Comparison of ENCODE assay signal across 25 mouse cellular contexts in genomic region chr3:38579781-38580180, GRCm38 (mm10).
"Had no signal": no experiment of that assay in that cellular context is flagged by ENCODE, and none has a peak within 500 bp of the region (broad histone marks: within the 10 kb centered on the region; RNA-seq: fewer than 3 reads in every experiment).

No protein-coding gene starts in this region.

- DNase-seq: gastrocnemius, postnatal 14 days; gastrocnemius, postnatal 36 days; heart, adult 2 months; heart, postnatal 14 days; heart, postnatal 36 days; kidney, adult 11 months; kidney, adult 2 months; kidney, adult 9 months; kidney, postnatal 14 days; kidney, postnatal 36 days; layer of hippocampus, adult 9-11 months; layer of hippocampus, postnatal 36 days; left cerebral cortex, postnatal 4 days had no signal

- H3K9ac ChIP-seq: heart, embryonic 13.5 days; heart, embryonic 15.5 days; hindbrain, embryonic 13.5 days; hindbrain, embryonic 15.5 days; kidney, embryonic 15.5 days; limb, embryonic 13.5 days; limb, embryonic 15.5 days; liver, embryonic 12.5 days; liver, embryonic 14.5 days had no signal

- H3K4me1 ChIP-seq: heart, embryonic 13.5 days; heart, embryonic 15.5 days; hindbrain, embryonic 13.5 days; hindbrain, embryonic 15.5 days; kidney, embryonic 15.5 days; limb, embryonic 13.5 days; limb, embryonic 15.5 days; liver, embryonic 12.5 days had no signal

- H3K36me3 ChIP-seq: heart, embryonic 13.5 days; heart, embryonic 15.5 days; hindbrain, embryonic 13.5 days; hindbrain, embryonic 15.5 days; kidney, embryonic 15.5 days; limb, embryonic 13.5 days; limb, embryonic 15.5 days; liver, embryonic 12.5 days had no signal

- H3K9me3 ChIP-seq: heart, embryonic 13.5 days; heart, embryonic 15.5 days; hindbrain, embryonic 13.5 days; hindbrain, embryonic 15.5 days; kidney, embryonic 15.5 days; limb, embryonic 13.5 days; limb, embryonic 15.5 days; liver, embryonic 12.5 days had no signal

- H3K27ac ChIP-seq: heart, adult 2 months; heart, embryonic 13.5 days; heart, embryonic 15.5 days; hindbrain, embryonic 13.5 days; hindbrain, embryonic 15.5 days; hindbrain, postnatal 0 days; kidney, embryonic 15.5 days; kidney, postnatal 0 days; limb, embryonic 13.5 days; limb, embryonic 15.5 days; liver, embryonic 12.5 days; liver, embryonic 14.5 days had no signal

- H3K27me3 ChIP-seq: heart, embryonic 13.5 days; heart, embryonic 15.5 days; hindbrain, embryonic 13.5 days; hindbrain, embryonic 15.5 days; kidney, embryonic 15.5 days; limb, embryonic 13.5 days; limb, embryonic 15.5 days; liver, embryonic 12.5 days had no signal

- ATAC-seq: hindbrain, postnatal 0 days; liver, embryonic 12.5 days had no signal

- H3K4me3 ChIP-seq: heart, adult 2 months; heart, embryonic 13.5 days; heart, embryonic 15.5 days; hindbrain, embryonic 13.5 days; hindbrain, embryonic 15.5 days; kidney, embryonic 15.5 days; limb, embryonic 13.5 days; limb, embryonic 15.5 days; liver, embryonic 12.5 days had no signal

- H3K4me2 ChIP-seq: heart, embryonic 11.5 days; heart, embryonic 13.5 days; heart, embryonic 15.5 days; hindbrain, embryonic 13.5 days; hindbrain, embryonic 15.5 days; kidney, embryonic 15.5 days; limb, embryonic 13.5 days; limb, embryonic 15.5 days; liver, embryonic 12.5 days had no signal
